Mouse (Mus musculus) liver, adult 2 months (tissue): ENCODE measurements at regions not wholly inside any gene's neighbourhood (a gene's known extent, or its start where the extent isn't known, plus 50 kb on each side); places are given as distances from the start of the nearest gene placed in this dataset.

ENCODE experiments used
- CTCF ChIP-seq: fragments of 200-500 bp; IDR thresholded peaks from 2 replicates; pipeline ENCODE4 v1.5.1; 2011; ENCODE audit warnings: low read depth, low read length, control low read depth
- POLR2A ChIP-seq: fragments of 200-500 bp; IDR thresholded peaks from 2 replicates; pipeline ENCODE4 v1.6.1; 2011; ENCODE audit warnings: low read length, control low read depth; ENCODE audit not compliant: insufficient read depth; ENCODE audit errors: extremely low read depth

GRCm38 (mm10) chr8:26437571-26437970 is 318.2 kb downstream of the Gm45692 start:
- TF ChIP-seq CTCF (no peak), POLR2A (no peak)
